ENCODE assay signal across 9 mouse cellular contexts in the genomic region with DNA sequence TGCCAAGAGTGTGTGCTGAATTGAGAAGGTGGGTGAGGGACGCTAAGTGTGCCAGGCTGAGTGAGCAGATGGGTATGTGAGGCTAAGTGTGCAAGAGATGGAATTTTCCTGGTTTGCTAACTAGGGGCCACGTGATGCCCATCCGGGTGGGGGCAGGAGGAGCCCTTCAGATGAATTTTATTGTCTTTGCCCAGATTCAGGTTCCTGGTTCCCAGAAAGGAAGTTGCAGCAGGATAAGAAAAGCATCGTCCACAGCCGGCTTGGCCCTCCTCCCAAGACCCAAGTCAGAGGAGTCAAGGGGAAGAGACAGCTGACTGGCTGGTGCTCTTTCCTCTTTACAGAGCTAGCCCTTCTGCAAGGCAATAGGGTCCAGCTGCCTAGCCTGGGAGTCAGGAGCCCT. TPM values are rescaled to one million over a fixed set of nuclear protein-coding genes. Genes with fewer than 3 reads are reported as not detected.
DNase-seq lines count a peak whose midpoint lies in the region; ATAC-seq lines count a peak whose summit lies in the region.
"Had no signal": no experiment of that assay in that cellular context is flagged by ENCODE, and none has a peak within 500 bp of the region (broad histone marks: within the 10 kb centered on the region; RNA-seq: fewer than 3 reads in every experiment).

A gene (minus strand): TSS at position 84 of the 400 bp plus-strand sequence.

- no peaks in the 10 kb centered on the region for H3K36me3 ChIP-seq in liver, embryonic 12.5 days
- H3K36me3 ChIP-seq in forebrain, embryonic 16.5 days (ENCODE audit: control insufficient read depth, insufficient read depth): no peaks in the 10 kb centered on the region

- peaks cover 30% of the 10 kb centered on the region for H3K27me3 ChIP-seq in liver, embryonic 12.5 days (replicated peaks)
- no peaks in the 10 kb centered on the region for H3K27me3 ChIP-seq in forebrain, embryonic 16.5 days (replicated peaks; ENCODE audit: control insufficient read depth, insufficient read depth, low read length)

- 49% methylated on average over 5 of the region's 5 CpGs for WGBS in liver, embryonic 12.5 days (ENCODE audit: insufficient replicate concordance)
- 90% methylated on average over 5 of the region's 5 CpGs for WGBS in forebrain, embryonic 16.5 days

- 0 out of 2 replicates have a peak within 1 kb of the TSS, but pooled peaks have one; percentile 5 for H3K4me3 ChIP-seq in liver, embryonic 12.5 days
- H3K4me3 ChIP-seq in forebrain, embryonic 16.5 days (replicated peaks; ENCODE audit: low read length): no peak within 1 kb of the TSS

- H3K27ac ChIP-seq in liver, embryonic 12.5 days: peak within 1 kb of the TSS; percentile 5; the same call in 1 of the 2 replicates
- H3K27ac ChIP-seq in forebrain, embryonic 16.5 days (ENCODE audit: low read length): no peak within 1 kb of the TSS

- no peak within 1 kb of the TSS for H3K9ac ChIP-seq in liver, embryonic 12.5 days
- no peak within 1 kb of the TSS for H3K9ac ChIP-seq in forebrain, embryonic 16.5 days (replicated peaks; ENCODE audit: low read depth, low read length)

- intact Hi-C loops in heart, postnatal 10 days (cut with DNase I): no loop called here

- no peak for ATAC-seq in liver, embryonic 12.5 days
- ATAC-seq in forebrain, embryonic 16.5 days: no peak

- H3K9me3 ChIP-seq in liver, embryonic 12.5 days (replicated peaks): no peaks in the 10 kb centered on the region
- H3K9me3 ChIP-seq in forebrain, embryonic 16.5 days (ENCODE audit: control insufficient read depth, low read length): no peaks in the 10 kb centered on the region

- H3K4me2 ChIP-seq in liver, embryonic 12.5 days: peak within 1 kb of the TSS; percentile 40
- no peak within 1 kb of the TSS for H3K4me2 ChIP-seq in forebrain, embryonic 16.5 days (ENCODE audit: low read length)

- peaks cover 20% of the 10 kb centered on the region for H3K4me1 ChIP-seq in liver, embryonic 12.5 days
- H3K4me1 ChIP-seq in forebrain, embryonic 16.5 days (replicated peaks; ENCODE audit: control insufficient read depth, insufficient read depth, low read length): peaks cover 7% of the 10 kb centered on the region

- DNase-seq in adrenal gland, adult 18-20 months (ENCODE audit: low spot score in 2 of 2): no peak
- peak; percentile 60 to 62 for DNase-seq in adrenal gland, postnatal 36 days
- DNase-seq in heart, postnatal 10 days: peak; percentile 48 to 60
- DNase-seq in natural killer cell, adult 2 months (ENCODE audit: low spot score in 2 of 2): no peak
- DNase-seq in cerebellum, postnatal 25 days: no peak
- DNase-seq: gastrocnemius, postnatal 36 days had no signal

RNA-seq across cellular contexts. Expression of the gene that starts here (rescaled TPM):
- total RNA-seq in adrenal gland, adult 18-20 months (2021): 10 to 100 TPM; 28.2 to 31.4 TPM
- 10 to 100 TPM; 41.9 to 46.2 TPM for total RNA-seq in adrenal gland, postnatal 36 days (2021)
- 1 to 10 TPM; 1.7 to 1.9 TPM for total RNA-seq in heart, postnatal 10 days (2021)
- polyA plus RNA-seq in liver, embryonic 12.5 days (2016; fragmentation: Nextera tagmentation; extraction: Ambion mirVana): 6.3 and 7.9 TPM in 2 replicates
- polyA plus RNA-seq in forebrain, embryonic 16.5 days (2015; fragmentation: Nextera tagmentation; extraction: Ambion mirVana): 0.24 and 0.27 TPM in 2 replicates
- total RNA-seq: gastrocnemius, postnatal 36 days had no signal
- polyA plus RNA-seq: testis, adult 2 months had no signal

Comparison
In these comparisons a context has a peak if more than half of its experiments do, and no peak if none do; other contexts are left out.
1. RNA of the gene that starts here (total RNA-seq): 41.9 to 46.2 TPM in adrenal gland, postnatal 36 days and 28.2 to 31.4 TPM in adrenal gland, adult 18-20 months; 1.7 to 1.9 TPM in heart, postnatal 10 days; every median in the first group is over 4 times any median in the second.
2. DNase-seq: peak in adrenal gland, postnatal 36 days (2 of 2) and heart, postnatal 10 days (2 of 2); none in adrenal gland, adult 18-20 months (0 of 2), natural killer cell, adult 2 months (0 of 2) and cerebellum, postnatal 25 days (0 of 2).